Mouse (Mus musculus) testis, adult 2 months (tissue): Measurements from ENCODE around the gene Tnfrsf13c.

Source experiments
- CTCF ChIP-seq: fragments of 200-500 bp; IDR thresholded peaks from 2 replicates; pipeline ENCODE4 v1.5.1; 2012; ENCODE audit warnings: low read depth, mild to moderate bottlenecking, inconsistent platforms, low read length, moderate library complexity; ENCODE audit not compliant: control insufficient read depth, insufficient read depth, insufficient replicate concordance
- POLR2A ChIP-seq: fragments of 200-500 bp; IDR thresholded peaks from 2 replicates; pipeline ENCODE4 v1.6.1; 2012; ENCODE audit warnings: low read depth, mild to moderate bottlenecking, inconsistent platforms, low read length, moderate library complexity; ENCODE audit not compliant: control insufficient read depth

- TF ChIP-seq POLR2A (no peak), CTCF (no peak)
Observed at GRCm38 (mm10) chr15:82251579-82251978, 27.4 kb upstream of the Tnfrsf13c start.
